Mouse (Mus musculus) testis, postnatal 10 days (tissue): ENCODE measurements around the gene Ndufs8.

ENCODE experiments used
- DNase-seq: peaks from one replicate; pipeline ENCODE4 v3.0.0; 2021; ENCODE audit warnings: low spot score

The Ndufs8 gene

GRCm38 (mm10) chr19:3904363-3904675 lies 8.3 kb downstream of the Ndufs8 start:
- DNase-seq = no peak

- peak; percentile 45 for DNase-seq
Measured at GRCm38 (mm10) chr19:3903648-3904362, 8.8 kb downstream of the Ndufs8 start.

GRCm38 (mm10) chr19:3902966-3903365 lies 9.6 kb downstream of the Ndufs8 start:
- peak; percentile 43 for DNase-seq

- no peak for DNase-seq
Measured at GRCm38 (mm10) chr19:3899618-3900017, 13.0 kb downstream of the Ndufs8 start.

- DNase-seq = no peak
Measured at GRCm38 (mm10) chr19:3898952-3899351, 13.6 kb downstream of the Ndufs8 start.

- DNase-seq = no peak
Measured at GRCm38 (mm10) chr19:3897557-3897956, 15.0 kb downstream of the Ndufs8 start.

GRCm38 (mm10) chr19:3896208-3896607 lies 16.4 kb downstream of the Ndufs8 start:
- no peak for DNase-seq

GRCm38 (mm10) chr19:3895171-3895631 lies 17.4 kb downstream of the Ndufs8 start:
- no peak for DNase-seq

GRCm38 (mm10) chr19:3894294-3894693 lies 18.3 kb downstream of the Ndufs8 start:
- no peak for DNase-seq

- no peak for DNase-seq
Measured at GRCm38 (mm10) chr19:3893545-3894116, 18.9 kb downstream of the Ndufs8 start.

GRCm38 (mm10) chr19:3890181-3890580 lies 22.4 kb downstream of the Ndufs8 start:
- DNase-seq = no peak

- DNase-seq = no peak
Measured at GRCm38 (mm10) chr19:3889096-3889495, 23.5 kb downstream of the Ndufs8 start.

- peak; percentile 64 for DNase-seq
Measured at GRCm38 (mm10) chr19:3884325-3884990, 28.1 kb downstream of the Ndufs8 start.

GRCm38 (mm10) chr19:3882214-3882613 lies 30.4 kb downstream of the Ndufs8 start:
- no peak for DNase-seq

- no peak for DNase-seq
Measured at GRCm38 (mm10) chr19:3880054-3880848, 32.3 kb downstream of the Ndufs8 start.

- DNase-seq = no peak
Measured at GRCm38 (mm10) chr19:3875045-3875444, 37.5 kb downstream of the Ndufs8 start.

GRCm38 (mm10) chr19:3872373-3872772 lies 40.2 kb downstream of the Ndufs8 start:
- peak; percentile 78 for DNase-seq

- no peak for DNase-seq
Measured at GRCm38 (mm10) chr19:3871468-3871867, 41.1 kb downstream of the Ndufs8 start.

GRCm38 (mm10) chr19:3868290-3868689 lies 44.3 kb downstream of the Ndufs8 start:
- DNase-seq = no peak

- DNase-seq = no peak
Measured at GRCm38 (mm10) chr19:3864960-3865359, 47.6 kb downstream of the Ndufs8 start.

- no peak for DNase-seq
Measured at GRCm38 (mm10) chr19:3862713-3863112, 49.9 kb downstream of the Ndufs8 start.
